Mouse (Mus musculus) heart, adult 18-20 months (tissue): ENCODE measurements at regions not wholly inside any gene's neighbourhood (a gene's known extent, or its start where the extent isn't known, plus 50 kb on each side); places are given as distances from the start of the nearest gene placed in this dataset.

Source experiments
- DNase-seq, 2 experiments: peaks; one replicate each; pipeline ENCODE4 v3.0.0; 2021 to 2022; ENCODE audit warnings: mixed read lengths in 1 of 2

DNA sequence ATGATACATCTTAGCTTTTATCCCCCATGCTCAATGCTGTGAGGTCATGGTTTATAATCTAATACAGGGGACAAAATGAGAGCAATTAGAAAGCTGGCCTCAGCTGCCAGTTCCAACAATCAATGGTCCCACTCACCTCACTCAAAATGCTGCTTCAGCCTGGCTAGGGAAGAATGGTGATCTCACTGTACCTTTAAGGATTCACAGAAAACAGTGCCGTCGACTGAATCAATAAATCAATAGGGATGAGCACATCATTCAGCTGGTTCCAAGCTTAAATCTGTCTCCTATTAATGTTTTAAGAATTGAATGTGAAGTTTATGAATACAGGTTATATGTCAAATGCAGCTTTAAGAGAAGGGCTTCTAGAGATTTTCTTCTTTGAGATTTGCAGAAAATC lies 61.9 kb upstream of the Ncam2 start:
- no peak for DNase-seq

DNA sequence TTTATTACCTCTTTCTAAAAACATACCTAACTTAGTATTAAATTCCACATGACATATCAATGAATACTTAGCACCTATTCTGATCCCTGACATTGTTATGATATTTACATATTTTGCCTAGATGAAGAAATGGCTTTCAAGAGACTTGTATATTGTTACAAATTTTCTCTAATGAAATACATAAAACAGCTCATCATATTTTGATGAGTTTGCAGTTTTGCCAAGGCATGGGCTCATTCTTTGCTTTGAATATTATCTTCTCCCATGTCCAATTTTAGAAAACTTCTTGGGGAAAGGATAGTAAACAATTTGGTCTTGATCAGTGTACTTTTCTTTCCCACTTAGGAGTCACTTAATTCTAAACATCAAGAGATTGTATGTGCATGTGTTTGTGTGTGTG lies 54.5 kb upstream of the Ncam2 start:
- DNase-seq, result no peak

DNA sequence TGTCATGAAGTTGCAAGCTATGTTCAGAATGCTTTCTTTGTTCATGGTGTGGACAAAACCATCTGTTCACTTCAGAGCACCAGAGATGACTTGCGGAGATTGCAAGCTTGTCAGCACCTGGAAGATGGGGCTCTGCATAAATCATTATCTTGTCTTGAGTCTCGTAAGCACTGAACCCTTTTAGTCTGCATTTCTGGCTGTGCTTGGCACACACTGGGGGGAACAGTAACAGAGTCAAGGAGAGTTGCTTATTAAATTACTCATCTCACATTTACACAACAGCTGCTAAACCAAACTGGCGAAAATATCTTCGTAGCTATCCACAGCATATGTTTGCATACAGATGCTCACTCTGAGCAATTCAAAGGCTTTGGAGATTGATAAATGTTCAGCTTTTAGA lies 51.0 kb upstream of the Ncam2 start:
- peak in 1 of 2 experiments; percentile 1 for DNase-seq
